1 mouse cellular context compared by ENCODE assay signal in genomic region chr9:32162792-32163191, GRCm38 (mm10).
TF ChIP-seq lines count a peak whose summit lies in the region.

No protein-coding gene starts in this region.

TF ChIP-seq in MEL, 35 proteins besides CTCF, POLR2A, EP300 and RAD21 (continued from another document):
- TF ChIP-seq MAFK (IDR thresholded peaks at IDR 0.05; ENCODE audit: borderline replicate concordance, low read depth, low read length) (no peak), POLR2AphosphoS2 (IDR thresholded peaks at IDR 0.05; ENCODE audit: low read length) (no peak), MXI1 (IDR thresholded peaks at IDR 0.05; ENCODE audit: low read depth, low read length) (peak; percentile 50; the same call in 1 of the 2 replicates), UBTF (IDR thresholded peaks at IDR 0.05; ENCODE audit: borderline replicate concordance, insufficient read depth, low read depth, low read length) (no peak)
